Mouse (Mus musculus): ENCODE data around the gene Gsdma2.
"Not testable (repeated sequence)": the region's sequence is repeated elsewhere in the genome, so short reads cannot be mapped to it uniquely, and the experiment has no call there.

Gene Gsdma2

GRCm38 (mm10) chr11:98671284-98671815 lies 24.8 kb downstream of the Gsdma2 start:
- no peak for DNase-seq

DNA sequence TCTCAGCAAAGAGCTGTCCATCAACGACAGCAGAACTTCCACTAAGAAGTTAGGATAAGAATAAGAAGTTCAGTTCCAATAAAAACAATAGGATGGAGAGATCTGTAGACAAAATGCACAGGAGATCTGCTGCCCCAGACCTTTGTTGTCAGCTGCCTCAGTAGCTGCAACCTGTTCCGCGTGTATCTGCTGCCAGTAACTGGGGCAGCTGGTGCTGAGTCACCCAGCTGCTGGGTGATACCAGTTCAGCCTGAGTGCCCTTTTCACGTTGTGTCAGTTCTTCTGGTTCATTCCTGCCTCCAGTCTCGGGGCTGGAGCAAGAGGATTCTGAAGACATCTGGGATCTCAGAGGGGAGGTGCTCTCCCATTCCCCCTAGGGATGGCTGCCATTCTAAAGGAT lies 25.3 kb downstream of the Gsdma2 start:
- DNase-seq = no peak

GRCm38 (mm10) chr11:98672482-98672881 lies 25.9 kb downstream of the Gsdma2 start:
- no peak for DNase-seq

- peak; percentile 42 for DNase-seq
Observed at GRCm38 (mm10) chr11:98673136-98673535, 26.6 kb downstream of the Gsdma2 start.

- DNase-seq = no peak
Observed at GRCm38 (mm10) chr11:98675829-98676363, 29.3 kb downstream of the Gsdma2 start.

- peak; percentile 27 for DNase-seq
Observed at GRCm38 (mm10) chr11:98680023-98680422, 33.5 kb downstream of the Gsdma2 start.

DNA sequence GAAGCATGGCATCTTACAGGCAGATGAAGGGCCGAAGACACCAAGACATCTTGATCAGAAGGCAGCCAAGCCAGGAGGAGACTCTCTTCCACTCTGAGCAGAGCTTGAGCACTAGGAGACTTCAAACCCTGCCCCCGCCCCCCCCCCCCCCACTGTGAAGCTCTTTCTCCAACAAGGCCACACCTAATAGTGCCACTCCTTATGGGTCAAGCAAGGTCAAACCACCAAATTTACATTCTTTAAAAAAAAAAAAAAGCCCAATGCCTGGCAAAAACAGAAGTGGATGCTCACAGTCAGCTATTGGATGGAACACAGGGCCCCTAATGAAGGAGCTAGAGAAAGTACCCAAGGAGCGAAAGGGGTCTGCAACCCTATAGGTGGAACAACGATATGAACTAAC lies 34.0 kb downstream of the Gsdma2 start:
- DNase-seq = not testable (repeated sequence)

DNA sequence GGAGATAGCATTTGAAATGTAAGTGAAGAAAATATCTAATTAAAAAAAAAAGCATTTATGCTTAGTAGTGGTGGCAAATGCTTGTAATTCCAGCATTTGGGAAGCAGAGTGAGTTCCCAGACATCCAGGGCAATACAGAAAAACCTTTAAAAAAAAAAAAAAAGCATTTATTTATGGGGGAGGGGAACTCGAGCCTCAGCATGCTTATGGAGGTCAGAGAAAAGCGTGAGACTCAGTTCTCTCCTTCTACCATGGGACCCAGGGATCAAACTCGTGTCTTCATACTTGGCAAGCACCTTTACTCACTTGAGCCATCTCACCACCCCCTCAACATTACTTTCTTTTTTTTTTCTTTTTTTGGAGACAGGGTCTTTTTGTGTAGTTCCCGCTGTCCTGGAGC lies 34.6 kb downstream of the Gsdma2 start:
- no peak for DNase-seq

DNA sequence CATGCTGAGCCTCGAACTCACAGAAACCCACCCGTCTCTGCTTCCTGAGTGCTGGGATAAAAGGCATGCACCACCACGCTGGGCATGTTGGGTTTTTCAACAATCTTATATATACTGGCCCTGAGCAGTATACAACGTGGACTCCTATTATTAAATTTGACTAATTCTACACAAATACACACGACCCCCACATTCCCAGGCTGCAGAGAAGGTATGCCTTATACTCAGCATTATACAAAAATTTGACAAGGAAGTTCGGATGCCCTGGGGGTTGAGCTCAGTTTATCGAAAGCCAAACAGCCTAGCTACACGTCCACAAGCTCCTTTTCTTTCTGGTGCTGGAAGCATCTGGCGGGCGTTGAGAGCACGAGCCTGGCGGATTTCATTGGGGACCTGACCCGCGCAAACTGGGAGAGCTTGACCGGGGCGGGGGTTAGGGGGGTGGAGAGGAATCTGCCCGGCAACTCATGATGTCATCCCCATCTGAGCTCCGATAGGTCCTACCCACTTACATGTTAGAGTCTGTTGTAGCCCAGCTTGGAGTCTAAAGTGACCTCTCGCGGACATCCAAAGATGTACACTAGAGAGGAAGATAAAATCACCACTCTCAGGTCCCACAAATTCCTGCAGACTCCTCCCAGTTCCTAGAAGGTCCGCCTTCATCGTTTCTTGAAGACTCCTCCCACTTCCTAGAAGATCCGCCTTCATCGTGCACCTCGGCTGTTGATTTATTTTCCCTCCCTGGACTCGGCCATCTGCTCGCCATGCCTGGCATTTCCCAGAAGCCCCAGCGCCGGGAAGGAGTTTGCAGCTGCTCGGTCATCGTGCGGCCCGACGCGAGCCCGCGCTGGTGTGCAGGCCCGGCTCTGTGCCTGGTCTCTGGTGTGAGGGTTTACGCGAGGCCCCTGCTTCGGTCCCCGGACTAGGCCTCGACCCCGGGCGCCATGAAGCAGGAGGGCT lies 35.5 kb downstream of the Gsdma2 start, which contains the start of gene Psmd3:
Gene Psmd3, plus strand, starts transcription at position 769 of the 960 bp plus-strand sequence.
- peak; percentile 97 for DNase-seq

DNA sequence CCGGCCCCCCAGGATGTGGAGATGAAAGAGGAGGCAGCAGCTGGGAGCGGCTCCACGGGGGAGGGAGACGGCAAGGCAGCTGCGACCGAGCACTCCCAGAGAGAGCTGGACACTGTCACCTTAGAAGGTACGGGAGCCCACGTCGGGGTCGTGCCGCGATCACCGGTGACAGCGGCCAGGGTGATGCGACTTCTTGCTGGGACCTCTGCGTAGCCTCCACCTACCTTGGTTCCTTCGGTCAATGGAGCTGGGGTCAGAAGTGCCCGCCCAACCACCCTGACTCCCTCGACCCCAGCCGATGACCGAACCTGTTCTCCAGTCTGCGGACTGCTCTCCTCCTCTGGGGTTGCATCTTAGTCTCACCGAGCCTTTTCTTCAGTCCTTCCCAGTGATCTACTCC lies 36.3 kb downstream of the Gsdma2 start:
- no peak for DNase-seq

- no peak for DNase-seq
Observed at GRCm38 (mm10) chr11:98685642-98686041, 39.1 kb downstream of the Gsdma2 start.

DNA sequence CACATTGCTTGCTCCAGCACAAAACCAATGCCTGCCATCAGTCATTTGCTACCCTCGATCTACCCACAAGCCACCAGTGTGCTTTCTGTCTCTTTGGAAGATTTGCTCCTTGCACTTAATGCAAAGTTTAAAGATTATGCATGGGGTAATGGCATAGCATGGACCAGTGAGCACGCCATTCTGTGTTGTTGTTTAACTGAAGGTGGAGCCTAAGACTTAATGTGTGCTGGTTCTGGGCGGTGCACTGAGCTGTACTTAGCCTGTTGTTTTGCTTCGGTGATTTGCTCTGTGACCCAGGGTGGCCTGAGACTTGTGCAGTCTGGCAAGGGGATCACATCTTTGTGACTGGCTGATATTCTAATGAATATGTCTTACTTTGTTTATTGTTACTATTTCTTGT lies 40.4 kb downstream of the Gsdma2 start:
- DNase-seq = no peak

DNA sequence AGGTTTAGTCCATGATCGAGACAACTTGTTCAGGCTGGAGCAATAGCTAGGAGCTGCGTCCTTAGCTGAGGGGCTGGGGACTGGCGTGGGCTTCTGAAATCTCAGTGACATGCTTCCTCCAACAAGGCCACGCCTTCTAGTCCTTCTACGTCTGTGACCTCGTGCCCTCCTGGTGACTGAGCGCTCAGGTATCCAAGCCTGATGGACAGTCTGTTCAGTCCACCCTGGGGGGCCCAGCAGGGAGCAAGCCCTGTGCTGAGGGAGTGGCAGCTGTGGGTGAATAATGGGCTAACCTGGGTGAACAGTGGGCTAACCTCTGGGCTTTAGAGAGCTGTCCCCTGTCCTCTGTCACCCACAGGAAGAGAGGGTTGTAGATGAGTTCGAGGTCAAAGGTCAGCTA lies 41.5 kb downstream of the Gsdma2 start:
- DNase-seq = no peak

GRCm38 (mm10) chr11:98693201-98693600 lies 46.6 kb downstream of the Gsdma2 start:
- DNase-seq = peak; percentile 22

GRCm38 (mm10) chr11:98693746-98694145 lies 47.2 kb downstream of the Gsdma2 start:
- DNase-seq = no peak

DNA sequence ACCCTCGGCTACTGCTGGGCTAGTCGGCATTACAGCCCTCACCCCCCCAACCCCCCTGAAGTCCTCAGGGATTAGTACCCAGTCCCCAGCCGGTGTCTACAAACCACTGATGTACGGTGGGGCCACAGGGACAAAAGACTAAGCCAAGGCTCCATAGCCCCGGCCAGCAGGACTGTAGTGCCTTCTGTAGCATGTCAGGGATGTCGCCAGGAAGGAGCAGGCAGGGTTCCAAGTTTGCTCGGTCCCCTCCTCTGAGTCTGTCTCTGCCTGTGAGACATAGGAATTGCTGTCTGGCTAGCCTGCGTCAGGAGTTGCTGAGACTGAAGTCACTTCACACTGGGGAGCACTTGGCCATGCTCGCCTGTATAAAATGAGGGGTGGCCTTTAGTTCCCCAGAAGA lies 47.7 kb downstream of the Gsdma2 start:
- no peak for DNase-seq

DNA sequence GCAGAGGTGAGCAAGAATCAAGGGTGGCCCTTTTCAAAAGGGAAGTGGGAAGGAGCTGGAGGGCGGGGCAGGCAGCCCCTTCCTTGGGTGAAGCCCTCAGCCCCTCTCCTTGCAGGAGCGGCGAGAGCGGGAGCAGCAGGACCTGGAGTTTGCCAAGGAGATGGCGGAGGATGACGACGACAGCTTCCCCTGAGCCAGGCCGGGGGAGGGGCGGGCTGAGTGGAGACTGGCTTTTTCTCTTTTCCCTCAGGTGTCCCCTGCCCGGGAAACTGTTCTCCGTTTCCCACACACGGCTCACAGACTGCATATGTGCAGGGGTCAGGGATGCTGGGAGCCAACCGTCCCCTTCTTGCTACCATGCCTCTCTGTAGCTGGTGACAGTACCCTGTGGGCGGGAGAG lies 48.8 kb downstream of the Gsdma2 start:
- no peak for DNase-seq

GRCm38 (mm10) chr11:98696454-98697216 lies 50.1 kb downstream of the Gsdma2 start:
- peak; percentile 30 for DNase-seq

DNA sequence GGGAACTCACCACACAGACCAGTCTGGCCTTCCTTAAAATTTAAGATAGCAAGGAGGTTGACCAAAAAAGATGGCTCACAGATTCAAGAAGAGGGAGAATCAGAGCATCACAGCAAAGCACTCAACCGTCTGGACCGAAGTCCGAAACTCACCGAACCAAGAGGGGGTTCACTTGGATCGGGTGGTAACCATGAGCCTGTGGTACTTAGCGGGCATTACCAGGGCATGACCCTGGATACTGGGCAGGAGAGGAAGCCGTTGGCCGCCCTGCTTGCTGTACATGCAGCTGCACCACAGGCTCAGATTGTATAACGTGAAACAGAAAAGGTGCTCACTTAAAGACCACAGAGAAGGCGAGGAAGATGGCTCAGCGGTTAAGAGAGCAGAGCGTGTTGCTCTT lies 50.7 kb downstream of the Gsdma2 start:
- no peak for DNase-seq

DNA sequence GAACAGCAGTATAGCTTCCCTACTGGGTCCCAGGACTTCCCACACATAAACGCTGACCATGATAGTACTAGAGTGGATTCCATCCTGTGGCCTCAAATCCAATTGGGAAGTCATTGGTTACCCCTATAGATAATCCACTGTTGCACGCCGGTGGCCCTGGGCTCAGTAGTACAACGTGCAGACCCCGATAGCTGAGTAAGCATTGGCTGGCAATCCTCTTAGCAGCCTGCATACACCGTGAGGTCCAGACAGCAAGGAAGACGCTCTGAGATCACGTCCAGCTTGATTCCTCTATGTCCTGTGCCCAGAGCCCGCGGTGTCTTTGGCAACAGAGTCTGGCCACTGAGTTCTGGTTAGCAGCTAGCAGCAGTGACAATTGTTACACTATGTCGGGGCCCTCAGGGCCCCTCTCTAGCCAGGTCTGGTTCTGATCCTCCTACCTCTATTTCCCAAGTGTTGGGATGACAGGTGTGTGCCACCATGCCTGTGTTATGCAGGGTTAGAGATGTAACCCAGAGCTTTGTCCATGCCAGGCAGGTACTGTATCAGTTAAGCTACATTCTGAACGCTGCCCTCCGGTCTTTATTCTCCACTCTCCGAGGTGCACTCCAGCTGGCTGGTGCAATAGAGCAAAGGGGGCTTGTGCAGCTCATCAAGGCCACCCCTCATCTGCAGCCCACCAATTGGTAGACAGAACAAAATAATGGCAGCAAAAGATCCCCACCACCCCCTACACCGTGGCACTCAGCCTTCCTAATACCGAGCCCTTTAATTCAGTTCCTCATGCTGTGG lies 52.5 kb downstream of the Gsdma2 start:
- no peak for DNase-seq

- peak; percentile 76 for DNase-seq
Observed at GRCm38 (mm10) chr11:98699911-98700310, 53.4 kb downstream of the Gsdma2 start.

GRCm38 (mm10) chr11:98701213-98701670 lies 54.7 kb downstream of the Gsdma2 start, which contains the start of gene Csf3:
Csf3 (plus strand) TSS chr11:98701263.
- no peak for DNase-seq

Measured in cerebellum, adult 9-11 months (tissue).